Mouse (Mus musculus) layer of hippocampus, adult 11-12 months (tissue): ENCODE results near the gene Gm12253.

Experiments used
- DNase-seq: peaks from one replicate; pipeline ENCODE4 v3.0.0; 2022; ENCODE audit warnings: low spot score

The Gm12253 gene

GRCm38 (mm10) chr11:58432259-58432658 is at the start of gene Gm12253:
TSS of gene Gm12253 (plus strand) at chr11:58432559.
- DNase-seq = no peak

GRCm38 (mm10) chr11:58399985-58400645 is 32.2 kb upstream of the Gm12253 start:
- no peak for DNase-seq

GRCm38 (mm10) chr11:58400655-58401054 is 31.7 kb upstream of the Gm12253 start:
- no peak for DNase-seq

- no peak for DNase-seq
These were observed 24.3 kb upstream of the Gm12253 start for GRCm38 (mm10) chr11:58408066-58408465.

- peak; percentile 12 for DNase-seq
These were observed 14.0 kb upstream of the Gm12253 start for GRCm38 (mm10) chr11:58418336-58418735.

- DNase-seq = no peak
These were observed 11.5 kb upstream of the Gm12253 start, which contains the start of gene 1810065E05Rik for GRCm38 (mm10) chr11:58420815-58421214. TSS of gene 1810065E05Rik (plus strand) at chr11:58421111.

GRCm38 (mm10) chr11:58437866-58438265 is 5.5 kb downstream of the Gm12253 start:
- no peak for DNase-seq

GRCm38 (mm10) chr11:58452759-58453158 is 20.4 kb downstream of the Gm12253 start, which contains the start of gene Lypd9:
TSS of gene Lypd9 (minus strand) at chr11:58452923.
- no peak for DNase-seq

GRCm38 (mm10) chr11:58453592-58453991 is 21.2 kb downstream of the Gm12253 start:
- DNase-seq = no peak

- no peak for DNase-seq
These were observed 29.8 kb downstream of the Gm12253 start, which contains the start of gene Olfr30 for GRCm38 (mm10) chr11:58462170-58462569. TSS of gene Olfr30 (minus strand) at chr11:58462270.
